Mouse (Mus musculus) ES-Bruce4 (cell line): ENCODE measurements around the gene Poc1b. TPM values are rescaled to one million over a fixed set of nuclear protein-coding genes. Genes with fewer than 3 reads are reported as not detected.

Source experiments
- H3K27ac ChIP-seq: 2 replicates; pipeline ENCODE4 v1.5.1; 2012; ENCODE audit warnings: low read length, inconsistent platforms; ENCODE audit not compliant: insufficient read depth
- H3K27me3 ChIP-seq: 2 replicates; pipeline ENCODE4 v1.6.1; 2012; ENCODE audit warnings: mild to moderate bottlenecking, low read length, inconsistent platforms; ENCODE audit not compliant: control insufficient read depth, poor library complexity, insufficient read depth, severe bottlenecking
- H3K36me3 ChIP-seq: 2 replicates; pipeline ENCODE4 v1.6.1; 2012; ENCODE audit warnings: inconsistent platforms, mild to moderate bottlenecking, low read length, moderate library complexity; ENCODE audit not compliant: control insufficient read depth, poor library complexity, insufficient read depth, severe bottlenecking
- H3K4me1 ChIP-seq: one replicate; pipeline ENCODE4 v1.8.1; 2011; ENCODE audit warnings: low read length; ENCODE audit not compliant: control insufficient read depth, insufficient read depth
- H3K4me3 ChIP-seq: 2 replicates; pipeline ENCODE4 v1.5.1; 2011; ENCODE audit warnings: low read depth, mild to moderate bottlenecking, low read length
- H3K9ac ChIP-seq: 2 replicates; pipeline ENCODE4 v1.6.1; 2012; ENCODE audit warnings: low read depth, mild to moderate bottlenecking, inconsistent platforms; ENCODE audit not compliant: poor library complexity, severe bottlenecking
- H3K9me3 ChIP-seq: replicated peaks from 2 replicates; pipeline ENCODE4 v1.6.1; 2012; ENCODE audit warnings: mild to moderate bottlenecking, low read length, inconsistent platforms; ENCODE audit not compliant: control insufficient read depth, poor library complexity, insufficient read depth, severe bottlenecking
- CTCF ChIP-seq: IDR thresholded peaks from one replicate; pipeline ENCODE4 v1.8.1; 2011; ENCODE audit warnings: low read depth, low read length
- EP300 ChIP-seq: IDR thresholded peaks from 2 replicates; pipeline ENCODE4 v1.6.1; 2011; ENCODE audit warnings: low read depth, low read length; ENCODE audit not compliant: insufficient read depth
- POLR2A ChIP-seq: IDR thresholded peaks from one replicate; pipeline ENCODE4 v1.8.1; 2011; ENCODE audit warnings: low read length; ENCODE audit not compliant: insufficient read depth
- polyA plus RNA-seq: library from polyadenylated mRNA; stranded (reverse); fragments of >200 nt; gene quantifications from 2 replicates; pipeline ENCODE4 v1.2.4, GENCODE M21; 2011; ENCODE audit warnings: low read depth; ENCODE audit not compliant: missing spikeins, insufficient read depth, insufficient read length

The Poc1b gene
- polyA plus RNA-seq, 1 experiment = 17.8 TPM

GRCm38 (mm10) chr10:99188656-99189603 is 82.1 kb downstream of the Poc1b start:
- Histone ChIP-seq H3K9me3 (no peaks in the 10 kb centered on the region), H3K4me1 (no peaks in the 10 kb centered on the region), H3K27ac (no peak overlapping the region), H3K4me3 (no peak overlapping the region), H3K27me3 (no peaks in the 10 kb centered on the region), H3K36me3 (no peaks in the 10 kb centered on the region), H3K9ac (no peak overlapping the region)
- TF ChIP-seq POLR2A (no peak), CTCF (no peak), EP300 (no peak)

GRCm38 (mm10) chr10:99190798-99191197 is 84.0 kb downstream of the Poc1b start:
- no peaks in the 10 kb centered on the region for H3K27me3 ChIP-seq
- no peaks in the 10 kb centered on the region for H3K9me3 ChIP-seq
- no peak overlapping the region for H3K4me3 ChIP-seq
- H3K36me3 ChIP-seq = no peaks in the 10 kb centered on the region
- H3K27ac ChIP-seq = no peak overlapping the region
- no peak overlapping the region for H3K9ac ChIP-seq
- no peaks in the 10 kb centered on the region for H3K4me1 ChIP-seq
- TF ChIP-seq CTCF (peak; percentile 75), POLR2A (no peak), EP300 (no peak)

DNA sequence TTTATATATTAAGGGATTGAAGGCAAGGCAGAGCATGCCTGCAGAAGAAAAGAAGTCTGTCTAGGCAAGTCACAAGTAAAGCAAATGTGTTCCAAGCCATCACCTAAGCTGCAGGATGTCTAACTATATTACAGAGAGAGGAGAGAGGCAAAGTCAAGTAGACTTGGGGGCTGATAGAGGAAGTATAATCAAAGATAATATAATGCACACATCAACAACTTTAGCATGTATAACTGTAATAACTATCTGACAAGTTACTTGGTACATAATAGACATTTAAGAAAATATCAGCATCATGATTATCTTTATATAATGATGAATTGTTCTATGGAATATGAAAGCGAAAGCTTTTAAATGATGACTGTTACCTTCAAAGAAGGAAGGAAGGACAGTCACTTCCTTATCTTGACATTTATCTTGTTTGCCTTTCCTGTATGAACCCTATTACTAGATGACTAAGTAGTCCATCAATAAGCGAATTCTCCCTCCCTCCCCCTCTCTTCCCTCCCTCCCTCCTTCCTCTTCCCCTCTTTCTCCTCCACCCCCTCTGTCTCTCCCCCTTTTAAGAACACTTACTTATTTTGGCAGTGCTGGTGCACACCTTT is 87.7 kb downstream of the Poc1b start:
- no peaks in the 10 kb centered on the region for H3K36me3 ChIP-seq
- TF ChIP-seq POLR2A = no peak
- no peak for TF ChIP-seq CTCF
- TF ChIP-seq EP300 = no peak
- H3K9me3 ChIP-seq = no peaks in the 10 kb centered on the region
- no peak overlapping the region for H3K4me3 ChIP-seq
- H3K27me3 ChIP-seq = no peaks in the 10 kb centered on the region
- H3K4me1 ChIP-seq = no peaks in the 10 kb centered on the region
- H3K27ac ChIP-seq = no peak overlapping the region
- no peak overlapping the region for H3K9ac ChIP-seq

DNA sequence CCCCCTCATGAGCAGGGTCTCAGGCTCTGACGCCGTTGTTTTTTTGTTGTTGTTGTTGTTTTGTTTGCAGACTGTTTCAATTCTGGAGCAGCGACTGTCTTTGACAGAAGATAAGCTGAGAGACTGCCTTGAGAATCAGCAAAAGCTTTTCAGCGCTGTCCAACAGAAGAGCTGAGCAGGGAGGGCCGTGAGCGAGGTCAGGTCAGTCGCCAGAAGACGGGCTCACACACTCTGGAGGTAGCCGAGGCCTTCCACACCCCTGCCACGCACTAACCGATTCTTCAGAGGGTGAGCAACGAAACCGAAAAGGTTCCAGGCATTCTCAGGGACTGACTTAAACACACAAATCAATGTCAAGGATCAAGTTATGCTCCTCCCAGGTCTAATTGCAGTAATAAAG is 89.7 kb downstream of the Poc1b start:
- H3K9ac ChIP-seq = no peak overlapping the region
- H3K27me3 ChIP-seq = no peaks in the 10 kb centered on the region
- H3K27ac ChIP-seq = no peak overlapping the region
- H3K4me3 ChIP-seq = no peak overlapping the region
- H3K9me3 ChIP-seq = no peaks in the 10 kb centered on the region
- TF ChIP-seq POLR2A (no peak), EP300 (no peak), CTCF (no peak)
- H3K4me1 ChIP-seq = peaks cover 2% of the 10 kb centered on the region
- no peaks in the 10 kb centered on the region for H3K36me3 ChIP-seq

DNA sequence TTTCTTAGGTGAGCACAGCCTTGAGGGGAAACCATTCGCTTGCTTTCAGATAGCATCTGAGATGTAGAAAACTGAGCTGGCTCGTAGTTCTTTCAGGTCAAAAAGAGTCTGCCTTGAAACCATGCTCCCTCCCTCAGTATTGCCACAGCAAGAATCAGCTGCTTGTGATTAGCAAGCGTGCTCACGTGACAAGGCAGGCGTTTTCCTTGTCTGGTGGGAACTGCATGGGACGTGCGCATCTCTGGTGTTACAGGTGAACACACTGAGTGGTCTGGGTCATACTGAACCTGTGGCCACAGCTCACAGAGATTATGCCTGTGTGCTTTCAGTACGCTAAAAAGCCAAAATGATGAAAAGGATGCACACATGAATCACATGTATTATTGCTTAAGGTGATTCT is 90.3 kb downstream of the Poc1b start:
- Histone ChIP-seq H3K9ac (no peak overlapping the region), H3K9me3 (no peaks in the 10 kb centered on the region), H3K36me3 (no peaks in the 10 kb centered on the region), H3K4me3 (no peak overlapping the region), H3K27ac (no peak overlapping the region), H3K4me1 (peaks cover 2% of the 10 kb centered on the region), H3K27me3 (no peaks in the 10 kb centered on the region)
- no peak for TF ChIP-seq EP300
- no peak for TF ChIP-seq POLR2A
- TF ChIP-seq CTCF = no peak

- no peak overlapping the region for H3K4me3 ChIP-seq
- H3K36me3 ChIP-seq = no peaks in the 10 kb centered on the region
- H3K9ac ChIP-seq = no peak overlapping the region
- no peak overlapping the region for H3K27ac ChIP-seq
- TF ChIP-seq POLR2A = no peak
- no peak for TF ChIP-seq CTCF
- TF ChIP-seq EP300 = no peak
- H3K27me3 ChIP-seq = no peaks in the 10 kb centered on the region
- no peaks in the 10 kb centered on the region for H3K9me3 ChIP-seq
- H3K4me1 ChIP-seq = peaks cover 2% of the 10 kb centered on the region
Observed at GRCm38 (mm10) chr10:99197607-99198305, 90.9 kb downstream of the Poc1b start.
